Mouse (Mus musculus) MEL (cell line): ENCODE data around the gene 9130008F23Rik.
A peak's percentile ranks its signal among the peaks of the same experiment; 100 is the strongest.

ENCODE experiments used
- CHD2 ChIP-seq: IDR thresholded peaks from 2 replicates; pipeline ENCODE4 v1.6.1; 2011; ENCODE audit warnings: low read length, improper control_type of control experiment
- HCFC1 ChIP-seq: IDR thresholded peaks from 2 replicates; pipeline ENCODE4 v1.6.1; 2012; ENCODE audit warnings: low read depth, mild to moderate bottlenecking, inconsistent platforms, low read length, improper control_type of control experiment, moderate library complexity
- MAFK ChIP-seq: IDR thresholded peaks from 2 replicates; pipeline ENCODE4 v1.6.1; 2011; ENCODE audit warnings: low read depth, mild to moderate bottlenecking, low read length, improper control_type of control experiment, borderline replicate concordance
- ZNF384 ChIP-seq: IDR thresholded peaks from 2 replicates; pipeline ENCODE4 v1.6.1; 2012; ENCODE audit warnings: low read depth, mild to moderate bottlenecking, inconsistent platforms, low read length, improper control_type of control experiment

DNA sequence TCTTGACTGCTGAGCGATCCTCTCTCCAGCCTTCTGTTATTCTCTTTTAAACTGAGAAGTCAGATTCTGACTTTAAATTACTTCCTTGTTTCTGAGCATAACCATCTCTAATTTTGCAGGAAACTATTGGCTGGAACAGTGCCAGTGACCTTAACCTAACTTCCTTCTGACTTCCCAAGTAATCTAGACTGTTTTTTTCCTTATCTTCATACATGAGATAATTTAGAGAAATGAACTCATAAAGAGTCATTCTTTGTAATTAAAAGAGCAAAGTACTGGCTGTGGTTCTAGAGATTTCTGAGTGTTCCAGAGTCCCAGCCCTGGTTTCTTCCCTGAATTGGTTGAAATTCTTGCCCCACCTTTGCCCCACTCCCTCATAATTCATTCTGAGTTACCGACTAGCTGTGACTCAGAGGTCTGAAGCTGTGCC lies 6.8 kb downstream of the 9130008F23Rik start:
- TF ChIP-seq MAFK (no peak), HCFC1 (no peak; the same call in 1 of the 2 replicates), ZNF384 (peak; percentile 68), CHD2 (no peak)
